Mouse (Mus musculus): ENCODE measurements at regions not wholly inside any gene's neighbourhood (a gene's known extent, or its start where the extent isn't known, plus 50 kb on each side); places are given as distances from the start of the nearest gene placed in this dataset.

DNA sequence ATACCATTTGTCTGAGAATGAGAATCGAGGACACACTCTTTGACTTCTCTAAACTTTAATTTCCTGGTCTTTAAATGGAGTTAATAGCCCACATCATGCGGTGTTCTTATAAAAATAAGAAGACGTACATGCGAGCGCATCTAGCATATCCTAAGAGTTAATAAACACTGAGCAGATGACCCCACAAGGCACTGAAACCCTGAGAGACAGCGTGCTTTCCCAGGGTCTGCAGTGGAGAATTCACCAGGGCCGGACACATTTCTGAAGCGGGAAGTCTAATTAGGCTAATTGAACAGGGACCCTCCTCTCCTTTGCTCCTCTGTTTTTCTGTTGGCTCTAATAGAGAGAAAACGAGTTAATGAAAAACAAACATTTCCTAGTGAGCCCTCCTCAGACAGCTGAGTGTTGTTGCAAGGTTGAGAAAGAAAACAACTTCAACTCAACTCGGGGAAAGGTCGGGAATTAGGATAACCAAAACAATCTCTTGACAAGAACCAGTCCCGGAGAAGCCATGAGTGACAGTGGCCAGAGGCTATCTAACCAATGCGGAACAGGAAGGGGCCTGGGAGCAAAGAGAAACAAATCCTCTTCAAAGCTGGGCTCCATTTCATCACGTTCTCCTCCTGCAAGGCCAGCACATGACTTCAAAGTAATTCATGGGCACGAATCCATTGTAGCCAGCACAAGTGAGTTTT, 352.2 kb downstream of the Hs3st3b1 start:
- TF ChIP-seq POLR2A (IDR thresholded peaks at IDR 0.05; ENCODE audit: low read depth, low read length), result no peak
- TF ChIP-seq CTCF (IDR thresholded peaks at IDR 0.05; ENCODE audit: extremely low read depth, insufficient read length, insufficient replicate concordance, low read depth, low read length), result no peak

Measured in small intestine, adult 2 months (tissue).